Mouse (Mus musculus) retina, postnatal 1 day (tissue): ENCODE results near the gene Tmem56.
A peak's percentile ranks its signal among the peaks of the same experiment; 100 is the strongest.

Source experiments
- DNase-seq: peaks from one replicate; pipeline ENCODE4 v3.0.0-alpha.2; 2012

Gene Tmem56

GRCm38 (mm10) chr3:121163271-121163819, 119.6 kb downstream of the Tmem56 start:
- DNase-seq = peak; percentile 66

DNA sequence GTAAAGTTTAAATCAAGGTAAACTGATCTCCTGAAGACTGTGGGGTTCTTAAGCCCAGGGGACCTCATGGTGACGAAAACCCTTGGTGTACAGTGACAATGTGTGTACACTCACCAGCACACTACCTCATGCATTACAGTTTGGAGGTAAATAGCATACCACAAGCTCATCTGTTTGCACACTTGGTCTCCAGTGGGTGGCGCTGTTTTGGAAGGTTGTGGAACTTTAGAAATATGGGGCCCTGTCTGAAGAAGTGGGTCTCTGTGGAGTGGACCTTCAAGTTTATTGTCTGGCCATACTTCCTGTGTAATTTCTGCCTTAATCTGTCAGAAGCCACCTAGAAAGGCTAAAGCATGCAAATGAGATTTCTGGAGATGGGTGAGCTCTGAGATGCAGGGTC, 121.2 kb downstream of the Tmem56 start:
- DNase-seq = peak; percentile 47

- DNase-seq = no peak
Measured at GRCm38 (mm10) chr3:121160424-121160823, 122.5 kb downstream of the Tmem56 start.

DNA sequence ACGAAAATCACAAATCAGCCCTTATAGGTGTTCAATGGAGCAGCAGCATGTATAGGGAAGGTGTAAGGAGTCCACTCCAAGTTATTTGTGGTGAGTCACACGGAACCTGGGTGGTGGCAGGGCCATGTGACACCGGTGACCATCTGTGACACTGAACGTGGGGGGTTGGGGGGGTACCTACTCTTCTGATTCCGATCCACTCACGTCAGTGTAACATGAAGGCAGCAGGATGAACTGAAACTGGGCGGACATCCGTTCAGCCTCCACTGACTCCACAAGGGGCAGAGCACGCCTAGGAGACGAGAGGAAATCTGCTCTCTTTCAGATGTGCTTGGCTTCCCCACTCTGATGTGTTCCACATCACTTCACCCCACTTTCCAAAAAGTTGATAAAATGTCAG, 123.3 kb downstream of the Tmem56 start:
- DNase-seq = no peak

GRCm38 (mm10) chr3:121158901-121159351, 124.0 kb downstream of the Tmem56 start:
- DNase-seq = no peak

- DNase-seq = no peak
Measured at GRCm38 (mm10) chr3:121157546-121158330, 125.2 kb downstream of the Tmem56 start.

- DNase-seq = no peak
Measured at GRCm38 (mm10) chr3:121156451-121157186, 126.3 kb downstream of the Tmem56 start.

GRCm38 (mm10) chr3:121156043-121156442, 126.9 kb downstream of the Tmem56 start:
- no peak for DNase-seq
